Comparison of ENCODE assay signal across 12 mouse cellular contexts in the genomic region with DNA sequence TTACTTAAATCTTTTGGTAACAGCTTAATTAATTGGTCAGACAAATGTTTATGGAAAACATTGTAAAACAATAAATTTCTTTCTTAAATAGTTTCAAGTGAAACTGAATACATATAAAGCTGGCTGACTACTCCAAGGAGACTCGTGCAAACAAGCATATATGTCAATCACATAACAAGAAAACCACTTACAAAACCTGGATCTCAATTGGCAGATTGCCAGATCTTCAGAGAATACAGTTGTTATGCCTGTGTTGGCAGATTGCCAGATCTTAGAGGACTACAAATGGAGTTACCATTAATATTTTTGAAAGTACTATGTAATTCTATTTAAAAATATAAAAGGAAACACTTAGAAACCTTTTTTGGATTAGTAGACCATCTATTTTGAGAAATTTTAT.
A peak's percentile ranks its signal among the peaks of the same experiment; 100 is the strongest.
DNase-seq lines count a peak whose midpoint lies in the region; ATAC-seq and TF ChIP-seq lines count a peak whose summit lies in the region.
"Had no signal": no experiment of that assay in that cellular context is flagged by ENCODE, and none has a peak within 500 bp of the region (broad histone marks: within the 10 kb centered on the region; RNA-seq: fewer than 3 reads in every experiment).

No protein-coding gene starts in this region.

- WGBS in lung, postnatal 0 days = 3% methylated on average over 1 of the region's 1 CpGs
- 7% methylated on average over 1 of the region's 1 CpGs for WGBS in embryonic facial prominence, embryonic 12.5 days
- WGBS in hindbrain, embryonic 12.5 days = 18% methylated on average over 1 of the region's 1 CpGs
- WGBS in kidney, adult 2 months = 2% methylated on average over 1 of the region's 1 CpGs

- TF ChIP-seq CTCF in lung, postnatal 0 days (IDR thresholded peaks at IDR 0.05) = no peak
- TF ChIP-seq CTCF in kidney, adult 2 months (conservative IDR thresholded peaks at IDR 0.05; ENCODE audit: insufficient read depth, insufficient read length, low read depth, low read length) = no peak

- H3K27ac ChIP-seq in lung, postnatal 0 days (ENCODE audit: low read length) = no peak overlapping the region
- no peak overlapping the region for H3K27ac ChIP-seq in embryonic facial prominence, embryonic 12.5 days
- no peak overlapping the region for H3K27ac ChIP-seq in hindbrain, embryonic 12.5 days
- no peak overlapping the region for H3K27ac ChIP-seq in kidney, adult 2 months (ENCODE audit: insufficient read depth, low read depth, low read length)
- H3K27ac ChIP-seq: limb, embryonic 12.5 days had no signal

- no peak overlapping the region for H3K4me2 ChIP-seq in lung, postnatal 0 days (replicated peaks; ENCODE audit: low read depth, low read length)
- no peak overlapping the region for H3K4me2 ChIP-seq in embryonic facial prominence, embryonic 12.5 days (replicated peaks)
- H3K4me2 ChIP-seq in hindbrain, embryonic 12.5 days (replicated peaks) = no peak overlapping the region
- H3K4me2 ChIP-seq: limb, embryonic 12.5 days had no signal

- no peaks in the 10 kb centered on the region for H3K27me3 ChIP-seq in lung, postnatal 0 days (replicated peaks; ENCODE audit: insufficient read depth, low read length)
- no peaks in the 10 kb centered on the region for H3K27me3 ChIP-seq in embryonic facial prominence, embryonic 12.5 days
- H3K27me3 ChIP-seq in hindbrain, embryonic 12.5 days = no peaks in the 10 kb centered on the region
- no peaks in the 10 kb centered on the region for H3K27me3 ChIP-seq in kidney, adult 2 months (replicated peaks; ENCODE audit: control insufficient read depth, insufficient read depth, low read length)
- H3K27me3 ChIP-seq: limb, embryonic 12.5 days had no signal

- H3K4me3 ChIP-seq in lung, postnatal 0 days (ENCODE audit: low read depth, low read length) = no peak overlapping the region
- H3K4me3 ChIP-seq in embryonic facial prominence, embryonic 12.5 days = no peak overlapping the region
- H3K4me3 ChIP-seq in hindbrain, embryonic 12.5 days = no peak overlapping the region
- H3K4me3 ChIP-seq in kidney, adult 2 months (ENCODE audit: insufficient read depth, low read depth, low read length) = no peak overlapping the region
- H3K4me3 ChIP-seq: limb, embryonic 12.5 days had no signal

- TF ChIP-seq EP300 in lung, postnatal 0 days (IDR thresholded peaks at IDR 0.05) = no peak

- ATAC-seq in lung, postnatal 0 days = no peak
- peak; percentile 86 for ATAC-seq in embryonic facial prominence, embryonic 12.5 days (ENCODE audit: insufficient number of reproducible peaks, insufficient read depth, low FRiP score, low TSS enrichment)
- ATAC-seq in hindbrain, embryonic 12.5 days (ENCODE audit: low FRiP score) = peak; percentile 86

- no peaks in the 10 kb centered on the region for H3K4me1 ChIP-seq in lung, postnatal 0 days (ENCODE audit: insufficient read depth, low read depth, low read length)
- H3K4me1 ChIP-seq in embryonic facial prominence, embryonic 12.5 days = no peaks in the 10 kb centered on the region
- H3K4me1 ChIP-seq in hindbrain, embryonic 12.5 days = no peaks in the 10 kb centered on the region
- no peaks in the 10 kb centered on the region for H3K4me1 ChIP-seq in kidney, adult 2 months (ENCODE audit: control insufficient read depth, insufficient read depth, low read length)
- H3K4me1 ChIP-seq: limb, embryonic 12.5 days had no signal

- H3K9me3 ChIP-seq in lung, postnatal 0 days (ENCODE audit: low read length) = no peaks in the 10 kb centered on the region
- no peaks in the 10 kb centered on the region for H3K9me3 ChIP-seq in embryonic facial prominence, embryonic 12.5 days
- no peaks in the 10 kb centered on the region for H3K9me3 ChIP-seq in hindbrain, embryonic 12.5 days (replicated peaks)
- H3K9me3 ChIP-seq: limb, embryonic 12.5 days had no signal

- DNase-seq in lung, postnatal 0 days (ENCODE audit: low spot score) = peak; percentile 9
- DNase-seq in lung, postnatal 4 days = no peak
- peak; percentile 68 for DNase-seq in retina, postnatal 1 day
- no peak for DNase-seq in ovary, postnatal 14 days (ENCODE audit: low spot score)
- DNase-seq in kidney, adult 2 months = no peak
- DNase-seq: cerebellum, adult 11-12 months; heart, postnatal 36 days; lung, postnatal 14 days; right cerebral cortex, postnatal 4 days had no signal

- no peak for TF ChIP-seq POLR2A in kidney, adult 2 months (IDR thresholded peaks at IDR 0.05; ENCODE audit: low read depth, low read length)

- no peaks in the 10 kb centered on the region for H3K36me3 ChIP-seq in lung, postnatal 0 days (ENCODE audit: insufficient read depth, low read length)
- no peaks in the 10 kb centered on the region for H3K36me3 ChIP-seq in embryonic facial prominence, embryonic 12.5 days
- no peaks in the 10 kb centered on the region for H3K36me3 ChIP-seq in hindbrain, embryonic 12.5 days
- no peaks in the 10 kb centered on the region for H3K36me3 ChIP-seq in kidney, adult 2 months (ENCODE audit: control insufficient read depth, insufficient read depth, low read length)
- H3K36me3 ChIP-seq: limb, embryonic 12.5 days had no signal

- H3K9ac ChIP-seq in lung, postnatal 0 days (replicated peaks; ENCODE audit: low read depth) = no peak overlapping the region
- no peak overlapping the region for H3K9ac ChIP-seq in embryonic facial prominence, embryonic 12.5 days
- no peak overlapping the region for H3K9ac ChIP-seq in hindbrain, embryonic 12.5 days
- H3K9ac ChIP-seq: limb, embryonic 12.5 days had no signal

Comparison
In these comparisons a context has a peak if more than half of its experiments do, and no peak if none do; other contexts are left out.
1. DNase-seq: peak in lung, postnatal 0 days (single experiment) and retina, postnatal 1 day (single experiment); none in lung, postnatal 4 days (0 of 2), ovary, postnatal 14 days (single experiment) and kidney, adult 2 months (single experiment).